Mouse (Mus musculus): ENCODE results near the gene Mrpl48. TPM values are rescaled to one million over a fixed set of nuclear protein-coding genes. Genes with fewer than 3 reads are reported as not detected.

The Mrpl48 gene
- 89.4 and 94.8 TPM in 2 replicates for polyA plus RNA-seq (2015; fragmentation: Nextera tagmentation; extraction: Ambion mirVana)

- H3K36me3 ChIP-seq (ENCODE audit: control insufficient read depth, insufficient read depth), result no peaks in the 10 kb centered on the region
- ATAC-seq, result peak; percentile 2; the same call in 1 of the 2 replicates
- H3K9ac ChIP-seq (ENCODE audit: low read depth, low read length), result peak within 1 kb of the TSS; percentile 99
- H3K9me3 ChIP-seq (ENCODE audit: control insufficient read depth), result no peaks in the 10 kb centered on the region
- peak within 1 kb of the TSS; percentile 100 for H3K27ac ChIP-seq (ENCODE audit: low read depth, low read length)
- 0 out of 2 replicates have a peak, but pooled peaks cover 3% of the 10 kb centered on the region for H3K4me1 ChIP-seq (replicated peaks; ENCODE audit: control insufficient read depth, insufficient read depth, low read length)
- TF ChIP-seq CTCF (IDR thresholded peaks at IDR 0.05; ENCODE audit: low read depth), result no peak
- WGBS, result under 1% methylated on average over 42 of the region's 43 CpGs
- peak within 1 kb of the TSS; percentile 100 for H3K4me3 ChIP-seq (ENCODE audit: low read depth, low read length)
- no peaks in the 10 kb centered on the region for H3K27me3 ChIP-seq (replicated peaks; ENCODE audit: control insufficient read depth, insufficient read depth, low read length)
- H3K4me2 ChIP-seq (replicated peaks; ENCODE audit: low read depth), result peak within 1 kb of the TSS; percentile 79
Observed at GRCm38 (mm10) chr7:100608130-100608741, at the start of gene Mrpl48. Gene Mrpl48, minus strand, starts transcription at chr7:100608301.

- 0 out of 2 replicates have a peak, but pooled peaks cover 3% of the 10 kb centered on the region for H3K4me1 ChIP-seq (replicated peaks; ENCODE audit: control insufficient read depth, insufficient read depth, low read length)
- no peak overlapping the region for H3K27ac ChIP-seq (ENCODE audit: low read depth, low read length)
- no peaks in the 10 kb centered on the region for H3K36me3 ChIP-seq (ENCODE audit: control insufficient read depth, insufficient read depth)
- TF ChIP-seq CTCF (IDR thresholded peaks at IDR 0.05; ENCODE audit: low read depth), result no peak
- no peaks in the 10 kb centered on the region for H3K27me3 ChIP-seq (replicated peaks; ENCODE audit: control insufficient read depth, insufficient read depth, low read length)
- H3K4me2 ChIP-seq (replicated peaks; ENCODE audit: low read depth), result no peak overlapping the region; the same call in 1 of the 2 replicates
- no peak overlapping the region for H3K4me3 ChIP-seq (ENCODE audit: low read depth, low read length)
- ATAC-seq, result no peak
- WGBS, result 44% methylated on average over 5 of the region's 5 CpGs
- no peaks in the 10 kb centered on the region for H3K9me3 ChIP-seq (ENCODE audit: control insufficient read depth)
- no peak overlapping the region for H3K9ac ChIP-seq (ENCODE audit: low read depth, low read length)
Observed at GRCm38 (mm10) chr7:100656739-100657138, 48.6 kb upstream of the Mrpl48 start.

GRCm38 (mm10) chr7:100654441-100654840 is 46.3 kb upstream of the Mrpl48 start:
- Histone ChIP-seq H3K4me3 (ENCODE audit: low read depth, low read length) (no peak overlapping the region), H3K27me3 (replicated peaks; ENCODE audit: control insufficient read depth, insufficient read depth, low read length) (no peaks in the 10 kb centered on the region), H3K9ac (ENCODE audit: low read depth, low read length) (no peak overlapping the region), H3K36me3 (ENCODE audit: control insufficient read depth, insufficient read depth) (peaks cover 3% of the 10 kb centered on the region; the same call in 1 of the 2 replicates), H3K9me3 (ENCODE audit: control insufficient read depth) (no peaks in the 10 kb centered on the region), H3K4me2 (replicated peaks; ENCODE audit: low read depth) (no peak overlapping the region), H3K4me1 (replicated peaks; ENCODE audit: control insufficient read depth, insufficient read depth, low read length) (0 out of 2 replicates have a peak, but pooled peaks cover 3% of the 10 kb centered on the region), H3K27ac (ENCODE audit: low read depth, low read length) (no peak overlapping the region)
- TF ChIP-seq CTCF (IDR thresholded peaks at IDR 0.05; ENCODE audit: low read depth), result no peak
- 90% methylated on average over 8 of the region's 8 CpGs for WGBS
- no peak for ATAC-seq

GRCm38 (mm10) chr7:100653480-100654266 is 45.6 kb upstream of the Mrpl48 start:
- Histone ChIP-seq H3K4me2 (replicated peaks; ENCODE audit: low read depth) (no peak overlapping the region), H3K27me3 (replicated peaks; ENCODE audit: control insufficient read depth, insufficient read depth, low read length) (no peaks in the 10 kb centered on the region), H3K9me3 (ENCODE audit: control insufficient read depth) (no peaks in the 10 kb centered on the region), H3K9ac (ENCODE audit: low read depth, low read length) (no peak overlapping the region), H3K4me1 (replicated peaks; ENCODE audit: control insufficient read depth, insufficient read depth, low read length) (0 out of 2 replicates have a peak, but pooled peaks cover 3% of the 10 kb centered on the region), H3K36me3 (ENCODE audit: control insufficient read depth, insufficient read depth) (peaks cover 3% of the 10 kb centered on the region; the same call in 1 of the 2 replicates), H3K27ac (ENCODE audit: low read depth, low read length) (no peak overlapping the region), H3K4me3 (ENCODE audit: low read depth, low read length) (no peak overlapping the region)
- 83% methylated on average over 9 of the region's 9 CpGs for WGBS
- ATAC-seq, result no peak
- TF ChIP-seq CTCF (IDR thresholded peaks at IDR 0.05; ENCODE audit: low read depth), result no peak

GRCm38 (mm10) chr7:100651011-100651410 is 42.9 kb upstream of the Mrpl48 start:
- ATAC-seq, result no peak
- Histone ChIP-seq H3K27me3 (replicated peaks; ENCODE audit: control insufficient read depth, insufficient read depth, low read length) (no peaks in the 10 kb centered on the region), H3K27ac (ENCODE audit: low read depth, low read length) (no peak overlapping the region), H3K36me3 (ENCODE audit: control insufficient read depth, insufficient read depth) (peaks cover 3% of the 10 kb centered on the region; the same call in 1 of the 2 replicates), H3K9me3 (ENCODE audit: control insufficient read depth) (no peaks in the 10 kb centered on the region), H3K4me3 (ENCODE audit: low read depth, low read length) (no peak overlapping the region), H3K9ac (ENCODE audit: low read depth, low read length) (no peak overlapping the region), H3K4me1 (replicated peaks; ENCODE audit: control insufficient read depth, insufficient read depth, low read length) (no peaks in the 10 kb centered on the region), H3K4me2 (replicated peaks; ENCODE audit: low read depth) (no peak overlapping the region)
- no peak for TF ChIP-seq CTCF (IDR thresholded peaks at IDR 0.05; ENCODE audit: low read depth)
- 64% methylated on average over 4 of the region's 4 CpGs for WGBS

GRCm38 (mm10) chr7:100650421-100650820 is 42.3 kb upstream of the Mrpl48 start:
- no peak overlapping the region for H3K9ac ChIP-seq (ENCODE audit: low read depth, low read length)
- no peaks in the 10 kb centered on the region for H3K27me3 ChIP-seq (replicated peaks; ENCODE audit: control insufficient read depth, insufficient read depth, low read length)
- TF ChIP-seq CTCF (IDR thresholded peaks at IDR 0.05; ENCODE audit: low read depth), result no peak
- no peak overlapping the region for H3K4me2 ChIP-seq (replicated peaks; ENCODE audit: low read depth)
- H3K36me3 ChIP-seq (ENCODE audit: control insufficient read depth, insufficient read depth), result peaks cover 3% of the 10 kb centered on the region; the same call in 1 of the 2 replicates
- 80% methylated on average over 6 of the region's 6 CpGs for WGBS
- H3K4me3 ChIP-seq (ENCODE audit: low read depth, low read length), result no peak overlapping the region
- H3K4me1 ChIP-seq (replicated peaks; ENCODE audit: control insufficient read depth, insufficient read depth, low read length), result no peaks in the 10 kb centered on the region
- H3K9me3 ChIP-seq (ENCODE audit: control insufficient read depth), result no peaks in the 10 kb centered on the region
- H3K27ac ChIP-seq (ENCODE audit: low read depth, low read length), result no peak overlapping the region
- ATAC-seq, result no peak
